In the genomic region with DNA sequence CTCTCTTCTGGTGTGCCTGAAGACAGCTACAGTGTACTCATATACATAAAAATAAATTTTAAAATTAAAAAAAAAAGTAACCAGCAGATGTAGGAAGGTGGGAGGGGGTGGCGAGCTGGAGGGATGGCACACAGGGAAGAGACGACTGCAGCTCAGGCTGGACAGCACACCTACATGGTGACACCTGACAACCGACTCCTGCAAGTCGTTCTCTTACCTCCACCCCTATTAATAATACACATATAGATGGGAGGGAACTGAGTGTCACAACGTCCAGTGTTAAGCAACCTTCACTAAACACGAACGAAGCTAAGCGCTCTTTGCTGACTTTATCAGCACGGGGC, we compare ENCODE assay signal across 8 mouse cellular contexts. TPM values are rescaled to one million over a fixed set of nuclear protein-coding genes. Genes with fewer than 3 reads are reported as not detected.
DNase-seq lines count a peak whose midpoint lies in the region; ATAC-seq and TF ChIP-seq lines count a peak whose summit lies in the region.

No protein-coding gene starts in this region.

- no peak for DNase-seq in kidney, postnatal 0 days (ENCODE audit: low spot score)
- DNase-seq in kidney, postnatal 36 days: no peak
- no peak for DNase-seq in hindbrain, postnatal 0 days (ENCODE audit: low spot score)
- no peak for DNase-seq in right cerebral cortex, postnatal 14 days
- DNase-seq in gastrocnemius, adult 8-10 months (ENCODE audit: low spot score in 2 of 2): no peak
- DNase-seq in layer of hippocampus, adult 8-10 months (ENCODE audit: low spot score in 2 of 2): no peak

- peak overlapping the region; percentile 73 for H3K9ac ChIP-seq in kidney, postnatal 0 days (ENCODE audit: low read depth, low read length)
- peak overlapping the region; percentile 88 for H3K9ac ChIP-seq in embryonic facial prominence, embryonic 12.5 days
- peak overlapping the region; percentile 97 for H3K9ac ChIP-seq in hindbrain, postnatal 0 days (replicated peaks; ENCODE audit: low read length)

- no peak for TF ChIP-seq CTCF in kidney, postnatal 0 days (IDR thresholded peaks at IDR 0.05; ENCODE audit: low read depth)
- no peak for TF ChIP-seq CTCF in hindbrain, postnatal 0 days (IDR thresholded peaks at IDR 0.05; ENCODE audit: low read depth)

- H3K27ac ChIP-seq in kidney, postnatal 0 days: peak overlapping the region; percentile 95; the same call in 1 of the 2 replicates
- peak overlapping the region; percentile 96; the same call in 1 of the 2 replicates for H3K27ac ChIP-seq in embryonic facial prominence, embryonic 12.5 days
- peak overlapping the region; percentile 100 for H3K27ac ChIP-seq in hindbrain, postnatal 0 days

- no peaks in the 10 kb centered on the region for H3K27me3 ChIP-seq in kidney, postnatal 0 days (ENCODE audit: insufficient read depth, low read length)
- no peaks in the 10 kb centered on the region for H3K27me3 ChIP-seq in embryonic facial prominence, embryonic 12.5 days
- H3K27me3 ChIP-seq in hindbrain, postnatal 0 days (ENCODE audit: insufficient read depth, low read length): no peaks in the 10 kb centered on the region

- H3K4me2 ChIP-seq in kidney, postnatal 0 days (ENCODE audit: low read length): peak overlapping the region; percentile 88
- H3K4me2 ChIP-seq in embryonic facial prominence, embryonic 12.5 days (replicated peaks): peak overlapping the region; percentile 83
- H3K4me2 ChIP-seq in hindbrain, postnatal 0 days (ENCODE audit: low read depth, low read length): peak overlapping the region; percentile 94

- under 1% methylated on average over 9 of the region's 9 CpGs for WGBS in kidney, postnatal 0 days
- WGBS in embryonic facial prominence, embryonic 12.5 days: 0% methylated on average over 9 of the region's 9 CpGs
- 0% methylated on average over 9 of the region's 9 CpGs for WGBS in hindbrain, postnatal 0 days

- no peaks in the 10 kb centered on the region for H3K9me3 ChIP-seq in kidney, postnatal 0 days (replicated peaks; ENCODE audit: low read length)
- no peaks in the 10 kb centered on the region for H3K9me3 ChIP-seq in embryonic facial prominence, embryonic 12.5 days
- no peaks in the 10 kb centered on the region for H3K9me3 ChIP-seq in hindbrain, postnatal 0 days (ENCODE audit: low read length)

- no peaks in the 10 kb centered on the region; the same call in 1 of the 2 replicates for H3K4me1 ChIP-seq in kidney, postnatal 0 days (replicated peaks; ENCODE audit: insufficient read depth, low read length)
- H3K4me1 ChIP-seq in embryonic facial prominence, embryonic 12.5 days: peaks cover 16% of the 10 kb centered on the region
- 0 out of 2 replicates have a peak, but pooled peaks cover 14% of the 10 kb centered on the region for H3K4me1 ChIP-seq in hindbrain, postnatal 0 days (ENCODE audit: insufficient read depth, low read length)

- peaks cover 20% of the 10 kb centered on the region; the same call in 1 of the 2 replicates for H3K36me3 ChIP-seq in kidney, postnatal 0 days (ENCODE audit: insufficient read depth, low read length)
- H3K36me3 ChIP-seq in embryonic facial prominence, embryonic 12.5 days: peaks cover 37% of the 10 kb centered on the region
- H3K36me3 ChIP-seq in hindbrain, postnatal 0 days (ENCODE audit: insufficient read depth, low read length): peaks cover 14% of the 10 kb centered on the region; the same call in 1 of the 2 replicates

- ATAC-seq in kidney, postnatal 0 days (replicated peaks; ENCODE audit: low FRiP score, low read depth): 0 out of 2 replicates have a peak, but pooled peaks have one; percentile 9
- ATAC-seq in embryonic facial prominence, embryonic 12.5 days (ENCODE audit: insufficient number of reproducible peaks, insufficient read depth, low FRiP score, low TSS enrichment): peak; percentile 10; the same call in 1 of the 2 replicates
- no peak; the same call in 1 of the 2 replicates for ATAC-seq in hindbrain, postnatal 0 days
- ATAC-seq in monocyte, adult 5-6 weeks (replicated peaks; ENCODE audit: insufficient number of reproducible peaks, low FRiP score, low TSS enrichment, poor library complexity, severe bottlenecking): 0 out of 2 replicates have a peak, but pooled peaks have one; percentile 11

- peak overlapping the region; percentile 51 for H3K4me3 ChIP-seq in kidney, postnatal 0 days (replicated peaks; ENCODE audit: low read depth, low read length)
- H3K4me3 ChIP-seq in embryonic facial prominence, embryonic 12.5 days: peak overlapping the region; percentile 72
- H3K4me3 ChIP-seq in hindbrain, postnatal 0 days (ENCODE audit: low read length): peak overlapping the region; percentile 82

RNA-seq across cellular contexts. Expression of gene Yeats4, which starts 0.6 kb away (rescaled TPM):
- polyA plus RNA-seq in kidney, postnatal 0 days (2015; fragmentation: Nextera tagmentation; extraction: Ambion mirVana): 65.3 and 67.0 TPM in 2 replicates
- 95.8 and 96.7 TPM in 2 replicates for polyA plus RNA-seq in embryonic facial prominence, embryonic 12.5 days (2016; fragmentation: Nextera tagmentation; extraction: Ambion mirVana)
- total RNA-seq in hindbrain, postnatal 0 days (2014; rRNA removed): 41.4 and 47.2 TPM in 2 replicates
- polyA plus RNA-seq in hindbrain, postnatal 0 days (2015; fragmentation: Nextera tagmentation; extraction: Ambion mirVana): 83.4 and 85.4 TPM in 2 replicates
- 75.3 to 119 TPM (median 109 TPM) in 3 replicates for total RNA-seq in monocyte, adult 5-6 weeks (2017)
- 10 to 100 TPM; 13.4 to 15.6 (median 14.9) TPM for total RNA-seq in gastrocnemius, adult 8-10 months (2022)
- 10 to 100 TPM; 39.1 to 45.2 (median 40.7) TPM for total RNA-seq in layer of hippocampus, adult 8-10 months (2022)

RNA-seq across cellular contexts. Expression of gene 9530003J23Rik, which starts 14.8 kb away (rescaled TPM):
- polyA plus RNA-seq in kidney, postnatal 0 days (2015; fragmentation: Nextera tagmentation; extraction: Ambion mirVana): not detected in 2 replicates
- not detected in 2 replicates for polyA plus RNA-seq in embryonic facial prominence, embryonic 12.5 days (2016; fragmentation: Nextera tagmentation; extraction: Ambion mirVana)
- not detected in 2 replicates for total RNA-seq in hindbrain, postnatal 0 days (2014; rRNA removed)
- not detected in 2 replicates for polyA plus RNA-seq in hindbrain, postnatal 0 days (2015; fragmentation: Nextera tagmentation; extraction: Ambion mirVana)
- not detected in 3 replicates for total RNA-seq in monocyte, adult 5-6 weeks (2017)
- total RNA-seq in gastrocnemius, adult 8-10 months (2022): not detected
- total RNA-seq in layer of hippocampus, adult 8-10 months (2022): not detected

RNA-seq across cellular contexts. Expression of gene Lyz2, which starts 58.4 kb away (rescaled TPM):
- 71.3 and 73.2 TPM in 2 replicates for polyA plus RNA-seq in kidney, postnatal 0 days (2015; fragmentation: Nextera tagmentation; extraction: Ambion mirVana)
- polyA plus RNA-seq in embryonic facial prominence, embryonic 12.5 days (2016; fragmentation: Nextera tagmentation; extraction: Ambion mirVana): 19.5 and 19.6 TPM in 2 replicates
- total RNA-seq in hindbrain, postnatal 0 days (2014; rRNA removed): 7.5 and 12.7 TPM in 2 replicates
- polyA plus RNA-seq in hindbrain, postnatal 0 days (2015; fragmentation: Nextera tagmentation; extraction: Ambion mirVana): 25.6 and 26.1 TPM in 2 replicates
- 6,968 to 13,798 TPM (median 13,210 TPM) in 3 replicates for total RNA-seq in monocyte, adult 5-6 weeks (2017)
- 10 to 100 TPM; 12.5 to 38.1 (median 25.6) TPM for total RNA-seq in gastrocnemius, adult 8-10 months (2022)
- 100 to 1,000 TPM in 2 of 4 experiments, 10 to 100 TPM in 2; 14.0 to 253 (median 119) TPM for total RNA-seq in layer of hippocampus, adult 8-10 months (2022)

Comparison
In these comparisons a context has a peak if more than half of its experiments do, and no peak if none do; other contexts are left out.
1. RNA of gene Lyz2, which starts 58.4 kb away (total RNA-seq): 6,968 to 13,798 TPM in monocyte, adult 5-6 weeks; 14.0 to 253 TPM in layer of hippocampus, adult 8-10 months, 12.5 to 38.1 TPM in gastrocnemius, adult 8-10 months and 7.5 to 12.7 TPM in hindbrain, postnatal 0 days; every median in the first group is over 10 times any median in the second.
2. Peak in every context shown above with its lines, with median percentiles within 50 percentile points of each other: H3K27ac ChIP-seq, H3K4me2 ChIP-seq, H3K4me3 ChIP-seq and H3K9ac ChIP-seq.